Mouse (Mus musculus): Measurements from ENCODE around the gene Nasp. TPM values are rescaled to one million over a fixed set of nuclear protein-coding genes. Genes with fewer than 3 reads are reported as not detected.

Nasp gene
- total and polyA plus RNA-seq, 2 experiments from 2014 or later, result 53.2 to 73.9 TPM

DNA sequence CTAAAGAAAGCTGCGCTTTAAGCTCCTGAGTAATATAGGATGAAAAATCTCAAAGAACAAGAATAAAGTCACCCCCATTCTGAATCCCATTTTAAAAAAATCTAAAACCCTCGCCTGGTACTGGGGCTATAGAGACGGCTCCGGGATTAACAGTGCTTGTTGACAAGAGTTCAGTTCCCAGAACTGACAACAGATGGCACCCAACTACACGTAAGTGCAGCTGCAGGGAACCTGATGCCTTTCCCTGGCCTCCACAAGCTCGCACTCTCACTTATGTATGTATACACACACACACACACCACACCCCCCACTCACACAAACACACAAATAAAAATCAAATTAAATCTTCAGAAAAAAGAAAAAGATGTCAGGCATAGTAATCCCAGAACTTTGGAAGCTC, 16.6 kb upstream of the Nasp start:
- Histone ChIP-seq H3K36me3 (ENCODE audit: insufficient read depth, low read length) (peaks cover 27% of the 10 kb centered on the region), H3K4me1 (ENCODE audit: insufficient read depth, low read length) (no peaks in the 10 kb centered on the region; the same call in 1 of the 2 replicates)
- WGBS, result 54% methylated on average over 6 of the region's 6 CpGs

DNA sequence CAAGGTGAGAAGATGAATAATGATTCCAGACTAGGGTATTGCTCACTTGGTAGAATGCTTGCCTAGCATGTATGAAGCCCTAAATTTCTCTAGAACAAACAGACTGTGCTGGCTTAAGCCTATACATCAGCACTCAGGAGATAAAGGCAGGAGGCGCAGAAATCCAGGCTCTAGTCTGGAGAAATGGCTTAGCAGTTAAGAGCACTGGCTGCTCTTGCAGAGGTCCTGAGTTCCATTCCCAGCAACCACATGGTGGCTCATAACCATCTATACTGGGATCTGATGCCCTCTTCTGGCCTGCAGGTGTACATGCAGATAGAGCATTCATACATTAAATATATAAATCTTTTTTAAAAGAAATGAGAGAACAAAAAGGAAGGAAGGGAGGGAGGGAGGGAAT, 14.3 kb upstream of the Nasp start:
- H3K9me3 ChIP-seq (ENCODE audit: low read length), result no peaks in the 10 kb centered on the region
- ATAC-seq, result no peak
- no peak overlapping the region for H3K4me3 ChIP-seq (ENCODE audit: low read length)
- no peaks in the 10 kb centered on the region for H3K27me3 ChIP-seq (ENCODE audit: insufficient read depth, low read length)
- no peak for DNase-seq (ENCODE audit: low spot score)
- no peaks in the 10 kb centered on the region for H3K4me1 ChIP-seq (ENCODE audit: insufficient read depth, low read length)
- H3K4me2 ChIP-seq (ENCODE audit: low read depth, low read length), result no peak overlapping the region
- TF ChIP-seq CTCF (IDR thresholded peaks at IDR 0.05; ENCODE audit: low read depth), result peak; percentile 36
- WGBS, result 97% methylated on average over 1 of the region's 1 CpGs
- H3K36me3 ChIP-seq (ENCODE audit: insufficient read depth, low read length), result peaks cover 38% of the 10 kb centered on the region
- H3K27ac ChIP-seq, result no peak overlapping the region
- H3K9ac ChIP-seq (replicated peaks; ENCODE audit: low read length), result no peak overlapping the region

More for the DNA sequence above, 16.6 kb upstream of the Nasp start:
- ATAC-seq, result no peak; the same call in 1 of the 2 replicates
- Histone ChIP-seq H3K27ac (no peak overlapping the region), H3K4me3 (ENCODE audit: low read length) (no peak overlapping the region), H3K9ac (replicated peaks; ENCODE audit: low read length) (no peak overlapping the region), H3K9me3 (ENCODE audit: low read length) (no peaks in the 10 kb centered on the region), H3K4me2 (ENCODE audit: low read depth, low read length) (no peak overlapping the region), H3K27me3 (ENCODE audit: insufficient read depth, low read length) (no peaks in the 10 kb centered on the region)
- peak; percentile 70 for DNase-seq (ENCODE audit: low spot score)
- peak; percentile 57 for TF ChIP-seq CTCF (IDR thresholded peaks at IDR 0.05; ENCODE audit: low read depth)

DNA sequence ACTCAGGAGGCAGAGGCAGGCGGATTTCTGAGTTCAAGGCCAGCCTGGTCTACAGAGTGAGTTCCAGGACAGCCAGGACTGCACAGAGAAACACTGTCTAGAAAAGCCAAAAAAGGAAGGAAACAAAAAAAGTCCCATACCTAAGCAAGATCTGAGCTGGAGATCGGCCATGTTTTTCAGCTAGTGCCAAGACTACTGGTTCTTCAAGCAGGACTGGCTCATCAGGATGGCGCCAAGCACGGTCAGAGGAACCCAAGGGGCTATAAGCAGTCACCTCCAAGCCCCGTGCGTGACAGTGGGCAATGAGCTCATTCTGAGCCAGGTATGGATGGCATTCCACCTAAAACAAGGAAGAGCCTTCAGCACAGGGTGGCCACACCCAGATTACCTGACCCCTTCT, 11.1 kb upstream of the Nasp start:
- no peak for ATAC-seq
- peaks cover 38% of the 10 kb centered on the region for H3K36me3 ChIP-seq (ENCODE audit: insufficient read depth, low read length)

DNA sequence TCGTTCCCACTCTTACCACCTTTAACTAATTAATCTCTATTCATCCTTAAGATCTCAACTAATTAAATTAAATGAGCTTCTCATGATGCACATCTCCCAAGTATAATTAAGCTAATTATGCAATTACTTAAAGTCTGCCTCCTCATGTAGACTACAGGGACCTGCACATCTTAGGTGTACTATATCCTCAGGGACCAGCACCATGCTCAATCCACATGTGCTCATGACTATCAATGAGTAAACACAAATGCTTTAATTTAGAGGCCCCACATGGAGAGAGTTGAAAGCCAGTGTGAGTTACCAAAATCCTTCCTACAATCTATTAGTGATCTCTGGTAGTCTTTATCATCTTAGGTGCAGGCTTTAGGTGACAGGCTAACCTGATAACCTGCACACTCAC, 7.5 kb upstream of the Nasp start:
- 0 out of 2 replicates have a peak, but pooled peaks have one; percentile 43 for ATAC-seq
- TF ChIP-seq CTCF (IDR thresholded peaks at IDR 0.05; ENCODE audit: low read depth), result no peak
- Histone ChIP-seq H3K27me3 (ENCODE audit: insufficient read depth, low read length) (no peaks in the 10 kb centered on the region), H3K4me1 (ENCODE audit: insufficient read depth, low read length) (no peaks in the 10 kb centered on the region), H3K4me3 (ENCODE audit: low read length) (no peak overlapping the region), H3K4me2 (ENCODE audit: low read depth, low read length) (no peak overlapping the region), H3K9ac (replicated peaks; ENCODE audit: low read length) (no peak overlapping the region), H3K9me3 (ENCODE audit: low read length) (no peaks in the 10 kb centered on the region), H3K36me3 (ENCODE audit: insufficient read depth, low read length) (peaks cover 23% of the 10 kb centered on the region), H3K27ac (no peak overlapping the region)
- no peak for DNase-seq (ENCODE audit: low spot score)
- 67% methylated on average over 1 of the region's 1 CpGs for WGBS

More for the DNA sequence above, 11.1 kb upstream of the Nasp start:
- Histone ChIP-seq H3K27ac (no peak overlapping the region), H3K4me2 (ENCODE audit: low read depth, low read length) (no peak overlapping the region), H3K4me1 (ENCODE audit: insufficient read depth, low read length) (no peaks in the 10 kb centered on the region), H3K4me3 (ENCODE audit: low read length) (no peak overlapping the region), H3K9ac (replicated peaks; ENCODE audit: low read length) (no peak overlapping the region), H3K27me3 (ENCODE audit: insufficient read depth, low read length) (no peaks in the 10 kb centered on the region), H3K9me3 (ENCODE audit: low read length) (no peaks in the 10 kb centered on the region)
- TF ChIP-seq CTCF (IDR thresholded peaks at IDR 0.05; ENCODE audit: low read depth), result no peak
- 94% methylated on average over 6 of the region's 6 CpGs for WGBS
- DNase-seq (ENCODE audit: low spot score), result no peak

DNA sequence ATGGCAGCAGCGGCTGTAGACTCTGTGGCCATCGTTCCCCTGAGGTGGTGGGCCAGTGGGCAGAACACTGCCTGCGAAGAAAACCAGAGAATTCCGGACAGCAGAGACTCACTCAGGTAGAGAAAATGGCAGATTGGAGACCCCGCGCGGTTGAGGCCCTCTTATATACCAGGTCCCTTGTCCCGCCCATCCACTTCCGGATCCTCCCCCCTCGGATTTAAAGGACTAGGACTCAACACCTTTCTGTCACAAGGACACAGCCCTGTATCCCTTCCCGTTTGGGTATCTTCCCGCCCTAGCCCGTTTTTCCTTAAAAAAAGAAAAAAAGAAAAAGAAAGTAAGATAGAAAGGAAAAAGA, 403 bp downstream of the Nasp start:
- peak; percentile 94 for DNase-seq (ENCODE audit: low spot score)
- WGBS, result 0% methylated on average over 13 of the region's 13 CpGs
- Histone ChIP-seq H3K4me3 (ENCODE audit: low read length) (peak overlapping the region; percentile 80), H3K4me2 (ENCODE audit: low read depth, low read length) (peak overlapping the region; percentile 86), H3K36me3 (ENCODE audit: insufficient read depth, low read length) (no peaks in the 10 kb centered on the region), H3K27ac (peak overlapping the region; percentile 94), H3K9me3 (ENCODE audit: low read length) (no peaks in the 10 kb centered on the region), H3K4me1 (ENCODE audit: insufficient read depth, low read length) (0 out of 2 replicates have a peak, but pooled peaks cover 9% of the 10 kb centered on the region), H3K9ac (replicated peaks; ENCODE audit: low read length) (peak overlapping the region; percentile 85), H3K27me3 (ENCODE audit: insufficient read depth, low read length) (no peaks in the 10 kb centered on the region)
- TF ChIP-seq CTCF (IDR thresholded peaks at IDR 0.05; ENCODE audit: low read depth), result no peak; the same call in 1 of the 2 replicates
- peak; percentile 94 for ATAC-seq

DNA sequence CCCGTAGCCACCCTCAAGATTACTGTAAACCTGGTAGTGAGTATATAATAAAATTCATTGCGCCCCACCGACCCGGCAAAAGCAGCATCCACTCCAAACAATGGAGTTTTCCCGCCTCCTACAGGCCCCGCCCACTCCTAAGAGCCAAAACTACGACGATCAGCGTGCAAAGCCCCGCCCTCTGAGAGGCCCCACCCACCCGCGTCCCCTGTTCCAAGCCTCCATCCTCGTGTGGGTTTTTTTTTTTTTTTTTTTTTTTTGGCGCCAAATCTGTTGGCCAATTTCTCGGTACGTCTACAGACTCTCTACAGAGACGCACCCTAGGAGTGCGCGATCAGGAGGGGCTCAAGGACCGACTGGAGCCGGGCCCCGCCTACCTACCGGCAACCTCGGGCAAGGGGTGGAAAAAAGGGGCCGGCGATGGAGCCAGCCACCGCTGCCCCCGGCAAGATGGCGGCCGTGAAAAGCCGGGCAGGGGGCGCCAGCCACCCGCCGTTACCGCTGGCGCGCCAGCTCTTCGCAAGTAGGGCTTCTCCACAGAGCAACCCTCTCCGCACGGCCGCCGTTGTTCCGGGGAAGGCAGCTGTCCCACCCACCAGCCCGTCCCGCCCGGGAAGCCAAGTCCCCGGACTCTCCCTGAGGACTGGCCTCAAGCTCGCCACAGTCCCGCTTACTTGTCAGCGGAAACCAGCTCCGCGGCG, 933 bp downstream of the Nasp start:
- H3K36me3 ChIP-seq (ENCODE audit: insufficient read depth, low read length), result no peaks in the 10 kb centered on the region; the same call in 1 of the 2 replicates
- peak overlapping the region; percentile 94 for H3K27ac ChIP-seq
- peak overlapping the region; percentile 86 for H3K4me2 ChIP-seq (ENCODE audit: low read depth, low read length)
- no peaks in the 10 kb centered on the region for H3K27me3 ChIP-seq (ENCODE audit: insufficient read depth, low read length)
- ATAC-seq (peak; percentile 85), DNase-seq (ENCODE audit: low spot score) (peak; percentile 94)
- 2% methylated on average over 53 of the region's 53 CpGs for WGBS
- no peaks in the 10 kb centered on the region for H3K9me3 ChIP-seq (ENCODE audit: low read length)
- 0 out of 2 replicates have a peak, but pooled peaks cover 9% of the 10 kb centered on the region for H3K4me1 ChIP-seq (ENCODE audit: insufficient read depth, low read length)
- 0 out of 2 replicates have a peak, but pooled peaks have one; percentile 3 for TF ChIP-seq CTCF (IDR thresholded peaks at IDR 0.05; ENCODE audit: low read depth)
- peak overlapping the region; percentile 80 for H3K4me3 ChIP-seq (ENCODE audit: low read length)
- peak overlapping the region; percentile 85 for H3K9ac ChIP-seq (replicated peaks; ENCODE audit: low read length)

DNA sequence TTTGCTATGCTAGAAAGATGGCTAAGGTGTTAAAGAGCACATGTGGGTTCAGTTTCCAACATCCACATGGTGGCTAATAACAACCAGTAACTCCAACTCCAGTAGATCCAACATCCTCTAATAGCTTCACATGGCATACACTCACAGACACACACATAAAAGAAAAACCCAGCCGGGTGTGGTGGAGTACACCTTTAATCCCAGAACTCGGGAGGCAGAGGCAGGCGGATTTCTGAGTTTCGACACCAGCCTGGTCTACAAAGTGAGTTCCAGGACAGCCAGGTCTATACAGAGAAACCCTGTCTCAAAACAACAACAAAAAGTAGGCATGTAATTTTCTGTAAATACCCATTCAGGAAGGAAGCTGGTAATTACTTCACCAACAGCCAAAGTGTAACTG, 2.9 kb downstream of the Nasp start:
- no peaks in the 10 kb centered on the region for H3K27me3 ChIP-seq (ENCODE audit: insufficient read depth, low read length)
- H3K4me2 ChIP-seq (ENCODE audit: low read depth, low read length), result no peak overlapping the region
- ATAC-seq (no peak), DNase-seq (ENCODE audit: low spot score) (no peak)
- peaks cover 13% of the 10 kb centered on the region; the same call in 1 of the 2 replicates for H3K36me3 ChIP-seq (ENCODE audit: insufficient read depth, low read length)
- no peak overlapping the region for H3K27ac ChIP-seq
- no peak overlapping the region for H3K9ac ChIP-seq (replicated peaks; ENCODE audit: low read length)
- no peak overlapping the region for H3K4me3 ChIP-seq (ENCODE audit: low read length)
- TF ChIP-seq CTCF (IDR thresholded peaks at IDR 0.05; ENCODE audit: low read depth), result no peak
- no peaks in the 10 kb centered on the region for H3K9me3 ChIP-seq (ENCODE audit: low read length)
- H3K4me1 ChIP-seq (ENCODE audit: insufficient read depth, low read length), result 0 out of 2 replicates have a peak, but pooled peaks cover 9% of the 10 kb centered on the region
- 96% methylated on average over 4 of the region's 4 CpGs for WGBS
